Mouse (Mus musculus): Measurements from ENCODE around the gene Lmod1.
"Not testable (repeated sequence)": the region's sequence is repeated elsewhere in the genome, so short reads cannot be mapped to it uniquely, and the experiment has no call there.

Lmod1 gene

GRCm38 (mm10) chr1:135361491-135361890 is 36.9 kb downstream of the Lmod1 start:
- DNase-seq (ENCODE audit: extremely low spot score, low spot score): no peak

GRCm38 (mm10) chr1:135362115-135362514 is 37.5 kb downstream of the Lmod1 start:
- no peak for DNase-seq (ENCODE audit: extremely low spot score, low spot score)

DNA sequence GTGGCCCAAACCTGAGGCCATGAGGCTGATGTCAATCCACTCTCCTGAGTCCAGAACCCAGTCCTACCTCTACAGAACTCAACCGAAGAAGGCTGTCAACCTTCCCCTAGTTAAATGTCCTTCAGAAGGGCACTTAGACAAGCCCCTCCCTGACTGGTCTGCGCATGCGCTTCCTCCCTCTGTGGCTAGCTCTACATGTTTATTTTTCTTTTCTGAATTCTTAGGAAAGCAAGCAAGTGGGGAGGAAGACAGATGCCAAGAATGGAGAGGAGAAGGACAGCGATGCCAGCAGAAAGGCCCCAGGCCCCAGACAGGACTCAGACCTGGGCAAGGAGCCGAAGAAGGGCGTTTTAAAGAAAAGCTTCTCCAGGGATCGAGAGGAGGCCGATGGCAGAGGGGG is 38.8 kb downstream of the Lmod1 start:
- DNase-seq (ENCODE audit: extremely low spot score, low spot score): no peak

DNA sequence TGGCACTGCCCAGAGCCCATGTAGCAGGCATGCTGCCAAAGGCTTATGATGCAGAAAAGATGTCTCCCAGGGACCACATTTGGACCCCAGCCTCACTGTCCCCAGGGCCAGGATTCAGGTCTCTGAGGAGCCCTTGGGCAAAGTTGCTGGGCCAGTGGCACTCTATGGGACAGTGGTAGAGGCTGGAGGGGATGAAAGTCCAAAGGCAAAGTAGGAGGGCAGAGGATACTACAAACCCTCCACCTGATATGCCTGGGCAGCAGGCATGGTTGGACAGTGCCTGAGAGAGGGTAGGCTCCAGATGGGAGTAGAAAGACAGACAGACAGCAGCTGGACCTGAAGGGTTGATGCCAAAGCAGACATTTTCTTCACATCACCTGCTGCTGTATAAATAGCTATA is 41.8 kb downstream of the Lmod1 start:
- DNase-seq (ENCODE audit: extremely low spot score, low spot score): no peak

DNA sequence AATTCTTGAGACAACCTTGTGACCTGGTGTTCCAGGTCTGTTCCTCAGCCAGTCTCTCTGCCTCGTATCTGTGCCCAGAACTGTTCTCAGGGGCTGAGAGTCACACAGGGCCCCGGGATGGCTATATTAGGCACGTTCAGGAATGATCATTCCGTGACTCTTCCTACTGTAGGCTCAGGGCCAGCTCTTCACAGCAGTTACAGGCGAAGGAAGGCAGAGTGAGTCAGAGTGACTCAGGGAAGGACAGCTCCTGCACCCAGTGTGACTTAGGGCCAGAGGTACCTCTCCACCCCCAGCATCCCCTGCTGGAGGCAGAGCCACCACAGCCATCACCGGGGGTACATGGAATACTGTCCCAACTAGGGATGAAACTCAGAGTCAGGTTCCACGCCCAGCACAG is 42.4 kb downstream of the Lmod1 start:
- no peak for DNase-seq (ENCODE audit: extremely low spot score, low spot score)

DNA sequence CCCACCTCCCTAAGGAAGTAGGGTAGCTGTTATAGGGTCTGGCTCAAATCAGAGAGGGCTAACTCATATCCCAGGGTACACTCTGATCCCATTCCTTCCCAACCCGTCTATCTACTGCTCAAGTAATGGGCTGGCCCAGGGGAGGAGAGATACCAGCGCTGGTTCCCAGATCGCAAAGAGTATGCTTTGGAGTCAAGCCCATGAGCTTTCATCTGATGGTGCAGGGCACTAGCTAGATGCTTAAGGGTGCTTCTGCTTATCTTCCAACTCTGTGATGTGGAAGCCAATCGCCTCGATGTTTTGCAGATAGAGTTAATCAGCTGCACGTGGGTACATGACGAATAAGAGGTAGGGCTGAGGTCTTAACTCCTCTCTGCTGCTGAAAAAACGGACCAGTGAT is 43.0 kb downstream of the Lmod1 start:
- DNase-seq (ENCODE audit: extremely low spot score, low spot score): no peak

DNA sequence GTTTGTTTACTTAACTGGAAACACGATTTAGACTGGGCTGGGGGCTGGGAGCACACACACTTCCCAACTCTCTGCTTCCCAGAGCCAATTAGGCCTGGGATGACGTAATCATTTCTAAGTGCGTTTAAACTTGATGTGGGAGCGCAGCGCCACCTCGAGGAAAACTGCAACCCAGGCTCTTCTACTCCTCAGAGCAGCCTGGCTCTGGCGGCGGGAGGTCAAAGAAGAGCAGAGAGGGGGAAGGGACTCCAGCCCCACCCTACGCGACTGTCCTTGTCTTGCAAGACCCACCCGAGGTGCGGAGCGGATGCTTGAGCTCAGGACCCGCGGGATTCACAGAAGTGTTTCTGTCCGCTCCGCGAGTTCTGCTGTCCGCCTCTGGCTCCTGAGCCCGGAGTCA is 43.6 kb downstream of the Lmod1 start:
- peak; percentile 84 for DNase-seq (ENCODE audit: extremely low spot score, low spot score)

DNA sequence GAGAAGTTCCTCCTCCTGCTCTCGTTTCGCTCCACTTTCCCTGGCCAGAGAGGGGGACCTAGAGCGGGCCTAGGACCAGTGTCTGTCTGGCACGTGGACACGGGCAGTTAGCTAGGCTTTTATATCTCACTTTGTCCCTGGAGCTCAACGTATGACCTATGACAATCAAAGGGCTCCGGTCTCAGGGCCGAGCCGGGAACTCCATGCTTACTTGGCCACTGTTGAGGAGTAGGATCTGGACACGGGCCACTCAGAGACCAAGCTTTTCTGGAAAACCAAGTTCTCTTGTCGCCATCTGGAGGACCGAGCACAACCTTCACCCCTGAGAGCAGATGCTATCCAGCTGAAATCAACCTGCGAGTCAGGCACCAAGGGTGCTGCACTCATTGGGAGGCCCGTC is 44.4 kb downstream of the Lmod1 start:
- peak; percentile 60 for DNase-seq (ENCODE audit: extremely low spot score, low spot score)

DNA sequence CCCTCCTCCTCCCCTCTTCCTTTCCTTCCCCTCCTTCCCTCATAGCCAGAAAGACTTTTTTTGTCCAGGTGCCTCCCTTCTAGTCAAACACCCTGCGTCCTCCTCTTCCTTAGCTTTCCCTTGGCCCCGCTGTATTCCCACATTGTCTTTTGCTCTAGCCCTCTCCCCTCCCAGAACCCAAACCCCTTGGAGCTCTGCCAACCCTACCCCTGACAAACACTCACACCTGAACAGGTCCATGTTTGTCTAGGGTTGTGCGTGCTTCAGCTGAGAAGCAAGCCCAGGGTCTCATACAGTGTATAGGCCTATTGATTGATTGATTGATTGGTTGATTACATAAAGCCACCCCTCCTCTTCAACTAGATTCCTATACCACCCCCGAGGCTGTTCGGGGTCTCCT is 44.8 kb downstream of the Lmod1 start:
- no peak for DNase-seq (ENCODE audit: extremely low spot score, low spot score)

DNA sequence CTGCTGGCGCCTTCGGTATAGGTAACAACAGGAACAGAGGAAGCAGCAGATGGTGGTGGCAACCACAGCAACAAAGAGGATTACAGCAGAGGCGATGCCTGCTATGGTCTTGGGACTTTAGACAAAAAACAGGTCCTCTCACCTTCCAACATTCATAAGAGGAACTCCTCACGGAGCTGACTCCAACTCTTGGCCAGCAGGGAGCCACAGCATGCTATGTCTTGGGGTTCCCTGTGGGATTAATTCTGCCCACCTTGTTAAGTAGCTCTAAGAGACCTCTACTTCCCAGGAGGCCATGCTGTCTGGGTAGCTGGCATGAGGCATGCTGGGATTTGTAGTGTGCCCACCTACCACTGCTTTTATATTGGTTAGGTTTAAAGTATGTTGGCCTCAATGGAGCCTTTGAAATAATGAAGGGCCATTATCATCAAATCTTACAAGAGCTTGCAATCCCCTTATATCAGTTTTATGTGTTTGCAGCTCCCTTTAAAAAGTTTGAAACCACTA is 48.6 kb downstream of the Lmod1 start:
- DNase-seq (ENCODE audit: extremely low spot score, low spot score): no peak

- no peak for DNase-seq (ENCODE audit: extremely low spot score, low spot score)
These were observed 49.7 kb downstream of the Lmod1 start for GRCm38 (mm10) chr1:135374175-135374867.

GRCm38 (mm10) chr1:135374868-135375581 is 50.4 kb downstream of the Lmod1 start, which contains the start of gene Shisa4:
Shisa4 (minus strand) TSS chr1:135375237.
- DNase-seq (ENCODE audit: extremely low spot score, low spot score): peak; percentile 88

DNA sequence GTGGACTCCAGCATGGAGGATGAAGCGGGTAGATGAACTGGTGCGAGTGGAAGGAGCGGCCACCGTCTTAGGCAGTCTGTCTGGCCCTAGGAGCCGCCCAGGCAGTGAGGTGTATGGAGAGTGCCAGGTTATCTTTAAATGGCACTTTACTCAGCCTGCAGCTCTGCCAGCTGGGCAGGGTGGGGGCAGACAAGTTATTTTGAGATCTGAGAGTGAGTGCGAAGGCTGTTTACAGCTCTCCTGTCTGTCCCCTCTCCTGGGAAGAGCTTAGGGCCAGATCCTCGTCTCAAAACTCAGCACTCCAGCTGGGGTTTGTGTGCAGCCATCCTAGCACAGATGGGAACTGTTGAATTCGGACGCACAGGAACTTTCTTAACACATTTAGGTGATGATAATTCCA is 54.0 kb downstream of the Lmod1 start:
- no peak for DNase-seq (ENCODE audit: extremely low spot score, low spot score)

GRCm38 (mm10) chr1:135379048-135379447 is 54.4 kb downstream of the Lmod1 start:
- no peak for DNase-seq (ENCODE audit: extremely low spot score, low spot score)

GRCm38 (mm10) chr1:135380071-135380991 is 55.7 kb downstream of the Lmod1 start:
- no peak for DNase-seq (ENCODE audit: extremely low spot score, low spot score)

- DNase-seq (ENCODE audit: extremely low spot score, low spot score): not testable (repeated sequence)
These were observed 57.0 kb downstream of the Lmod1 start for GRCm38 (mm10) chr1:135381560-135381959.

DNA sequence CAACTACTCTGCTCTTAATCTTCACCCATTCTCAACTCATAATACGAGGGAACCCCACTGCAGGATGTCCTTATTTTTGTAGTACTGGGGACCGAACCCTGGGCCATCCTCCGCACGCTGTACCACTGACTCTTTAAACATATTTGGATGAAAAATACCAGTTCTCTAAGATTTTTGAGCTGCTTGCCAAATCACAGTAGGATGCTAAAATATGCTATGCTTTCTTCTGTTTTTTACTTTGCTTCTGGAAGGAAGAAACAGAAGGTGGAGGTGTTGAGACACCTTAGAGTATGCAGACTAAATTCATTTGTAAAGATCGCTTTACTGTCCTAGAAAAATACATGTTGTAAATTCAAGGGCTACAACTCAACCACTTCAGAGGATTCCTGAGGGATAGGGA is 59.6 kb downstream of the Lmod1 start:
- DNase-seq (ENCODE audit: extremely low spot score, low spot score): no peak

GRCm38 (mm10) chr1:135385161-135385560 is 60.6 kb downstream of the Lmod1 start:
- no peak for DNase-seq (ENCODE audit: extremely low spot score, low spot score)

GRCm38 (mm10) chr1:135399466-135399865 is 74.9 kb downstream of the Lmod1 start:
- no peak for DNase-seq (ENCODE audit: extremely low spot score, low spot score)

- no peak for DNase-seq (ENCODE audit: extremely low spot score, low spot score)
These were observed 77.0 kb downstream of the Lmod1 start for GRCm38 (mm10) chr1:135401452-135402110.

DNA sequence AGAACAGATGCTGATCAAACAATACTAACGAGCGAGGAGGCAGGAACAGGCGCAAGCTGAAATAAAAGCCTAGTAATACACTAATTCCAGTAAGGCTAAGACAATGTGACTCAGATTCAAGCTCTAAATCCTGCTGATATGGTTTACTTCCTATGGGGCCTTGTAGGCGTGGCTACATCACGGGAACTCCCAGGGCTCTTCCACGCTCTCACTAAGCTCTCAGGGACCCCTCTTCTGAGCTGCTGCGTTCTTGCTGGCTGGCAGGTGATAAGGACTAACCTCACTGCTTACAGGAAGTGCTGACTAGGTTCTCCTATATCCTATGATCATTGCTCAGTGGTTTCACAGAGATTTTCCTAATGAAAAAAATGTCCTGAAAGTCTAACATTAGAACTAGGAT is 80.7 kb downstream of the Lmod1 start:
- no peak for DNase-seq (ENCODE audit: extremely low spot score, low spot score)

All from neural tube, embryonic 10.5 days (tissue).